Mouse (Mus musculus) G1E (cell line): ENCODE measurements around the gene Trim63. TPM values are rescaled to one million over a fixed set of nuclear protein-coding genes. Genes with fewer than 3 reads are reported as not detected.

ENCODE experiments used
- ATAC-seq: 2 replicates; pipeline ENCODE4 v1.8.0; 2016; ENCODE audit warnings: mild to moderate bottlenecking; ENCODE audit not compliant: insufficient number of reproducible peaks, poor library complexity, low FRiP score, severe bottlenecking; ENCODE audit errors: extremely low read depth
- DNase-seq: peaks from one replicate; pipeline ENCODE4 v3.0.0; 2012; ENCODE audit warnings: low spot score
- H3K27me3 ChIP-seq: 2 replicates; pipeline ENCODE4 v1.6.1; 2012; ENCODE audit warnings: mild to moderate bottlenecking, low read length, inconsistent platforms; ENCODE audit not compliant: insufficient read depth
- H3K36me3 ChIP-seq: replicated peaks from 2 replicates; pipeline ENCODE3; 2012; ENCODE audit warnings: mild to moderate bottlenecking, inconsistent platforms
- H3K4me1 ChIP-seq: 2 replicates; pipeline ENCODE4 v1.6.1; 2012; ENCODE audit warnings: low read depth, low read length, inconsistent platforms, mixed read lengths; ENCODE audit not compliant: insufficient read depth
- H3K4me3 ChIP-seq: 2 replicates; pipeline ENCODE4 v1.5.1; 2012; ENCODE audit warnings: low read depth, mild to moderate bottlenecking, inconsistent platforms, low read length, moderate library complexity, mixed read lengths
- H3K9me3 ChIP-seq: replicated peaks from 2 replicates; pipeline ENCODE4 v1.6.1; 2012; ENCODE audit warnings: inconsistent platforms
- CTCF ChIP-seq: IDR thresholded peaks from 2 replicates; pipeline ENCODE4 v1.5.1; 2012; ENCODE audit warnings: low read depth, low read length, inconsistent platforms, mixed read lengths
- GATA1 ChIP-seq: IDR thresholded peaks from 2 replicates; pipeline ENCODE4 v1.6.1; 2012; ENCODE audit warnings: borderline replicate concordance, low read length, inconsistent platforms, mixed read lengths
- GATA2 ChIP-seq: IDR thresholded peaks from 2 replicates; pipeline ENCODE4 v1.6.1; 2012; ENCODE audit warnings: low read depth, low read length, inconsistent platforms, borderline replicate concordance
- POLR2AphosphoS5 ChIP-seq: IDR thresholded peaks from 2 replicates; pipeline ENCODE4 v1.6.1; 2012; ENCODE audit warnings: low read depth, low read length, inconsistent platforms; ENCODE audit not compliant: insufficient replicate concordance
- TAL1 ChIP-seq: conservative IDR thresholded peaks from 2 replicates; pipeline ENCODE4 v1.6.1; 2012; ENCODE audit warnings: low read depth, low read length, inconsistent platforms, mixed read lengths
- polyA plus RNA-seq: library from polyadenylated mRNA; stranded (reverse); fragments of >175 nt; gene quantifications from 2 replicates; pipeline ENCODE4 v1.2.3, GENCODE M21; 2012
- total RNA-seq, 2 experiments: library from RNA; stranded (forward) in 1 of 2; stranded (reverse) in 1 of 2; fragments of 200-1000 nt in 1 of 2; fragments of >200 nt in 1 of 2; fragmentation: Nextera tagmentation in 1 of 2; gene quantifications; 2 replicates each; pipeline ENCODE4 v1.2.3; 2014 to 2017

Gene Trim63
- total and polyA plus RNA-seq, 3 experiments = not detected

DNA sequence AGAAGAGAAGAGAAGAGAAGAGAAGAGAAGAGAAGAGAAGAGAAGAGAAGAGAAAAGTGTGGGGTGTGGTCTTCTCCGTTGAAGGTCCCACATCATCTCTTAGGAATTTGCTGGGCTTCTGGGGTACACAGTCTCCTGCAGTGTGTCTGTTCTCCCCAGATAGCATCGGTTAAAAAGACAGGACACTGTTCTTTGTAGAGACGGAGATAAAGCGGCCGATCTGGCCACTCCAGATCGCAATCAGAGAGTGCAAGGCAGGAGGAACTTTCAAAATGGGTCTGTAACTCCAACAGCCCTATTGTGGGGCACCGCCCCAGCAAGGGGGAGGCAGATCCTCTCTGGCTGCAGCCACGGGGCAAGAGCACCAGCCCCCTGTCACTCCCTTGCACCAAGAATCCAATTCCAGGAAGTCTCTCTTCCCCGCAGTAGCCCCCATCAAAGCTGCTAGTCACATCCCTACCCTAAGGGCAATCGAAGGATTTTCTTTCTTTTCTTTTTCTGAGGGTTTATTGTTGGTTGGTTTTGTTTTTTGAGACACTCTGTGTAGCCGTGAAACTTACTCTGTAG is 27.4 kb downstream of the Trim63 start:
- peaks cover 24% of the 10 kb centered on the region for H3K9me3 ChIP-seq
- H3K4me3 ChIP-seq = peak overlapping the region; percentile 78; the same call in 1 of the 2 replicates
- H3K4me1 ChIP-seq = peaks cover 49% of the 10 kb centered on the region
- peaks cover 26% of the 10 kb centered on the region for H3K36me3 ChIP-seq
- DNase-seq = peak; percentile 47
- TF ChIP-seq POLR2AphosphoS5 = no peak
- peak; percentile 51 for TF ChIP-seq TAL1
- H3K27me3 ChIP-seq = no peaks in the 10 kb centered on the region
- peak; percentile 69 for ATAC-seq

DNA sequence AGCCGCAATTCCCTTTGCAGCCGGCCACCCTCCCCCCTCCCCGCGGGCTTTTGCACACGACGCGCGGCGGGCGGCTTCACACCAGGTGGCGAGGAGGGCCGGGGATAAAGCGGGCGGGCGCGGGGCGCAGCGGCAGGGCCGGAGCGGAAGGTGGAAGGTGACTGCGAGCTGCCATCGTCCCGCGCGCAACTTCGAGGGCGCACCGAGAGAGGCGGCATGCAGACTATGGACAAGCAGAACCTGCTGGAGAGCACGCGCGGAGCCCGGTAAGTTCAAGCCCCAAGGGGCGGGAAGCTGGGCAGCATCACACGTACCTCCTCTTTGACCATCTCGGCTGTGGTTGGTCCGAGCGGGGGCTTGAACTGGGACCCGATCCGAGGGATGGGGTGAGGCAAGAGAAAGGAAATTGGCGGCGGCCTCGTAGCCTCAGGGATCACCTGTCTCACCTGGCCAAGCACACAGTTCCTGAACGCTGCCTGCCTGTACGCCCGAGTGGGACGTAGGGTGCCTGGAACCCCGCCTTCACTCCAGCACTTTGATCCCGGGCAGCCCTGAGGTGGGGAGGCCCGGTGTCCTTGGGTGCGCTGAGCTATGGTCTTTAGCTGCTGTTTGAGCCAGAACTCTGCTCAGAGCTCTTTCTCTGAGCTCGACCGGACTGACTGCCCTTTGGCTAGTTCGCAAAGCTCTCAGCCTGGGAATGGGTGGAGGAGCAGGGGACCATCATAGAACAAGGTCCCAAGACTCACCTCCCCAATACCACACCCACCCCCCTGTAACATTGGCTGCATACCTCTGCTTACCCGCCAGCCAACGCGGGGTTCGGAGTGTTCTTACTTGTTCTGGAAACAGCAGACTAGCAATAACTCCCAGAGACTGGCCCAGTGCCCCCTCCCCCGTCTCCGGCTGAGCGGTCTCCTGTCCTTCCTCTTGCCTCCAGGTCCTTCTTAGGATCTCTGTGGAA is 28.4 kb downstream of the Trim63 start, which contains the start of gene Slc30a2:
Slc30a2 (plus strand) TSS at position 111 of the 961 bp plus-strand sequence.
- Histone ChIP-seq H3K36me3 (peaks cover 37% of the 10 kb centered on the region), H3K4me3 (peak within 1 kb of the TSS; percentile 78), H3K9me3 (peaks cover 19% of the 10 kb centered on the region), H3K4me1 (peaks cover 58% of the 10 kb centered on the region), H3K27me3 (no peaks in the 10 kb centered on the region)
- ATAC-seq = no peak
- TF ChIP-seq CTCF (no peak), TAL1 (no peak), GATA1 (no peak)
- DNase-seq = peak; percentile 62

DNA sequence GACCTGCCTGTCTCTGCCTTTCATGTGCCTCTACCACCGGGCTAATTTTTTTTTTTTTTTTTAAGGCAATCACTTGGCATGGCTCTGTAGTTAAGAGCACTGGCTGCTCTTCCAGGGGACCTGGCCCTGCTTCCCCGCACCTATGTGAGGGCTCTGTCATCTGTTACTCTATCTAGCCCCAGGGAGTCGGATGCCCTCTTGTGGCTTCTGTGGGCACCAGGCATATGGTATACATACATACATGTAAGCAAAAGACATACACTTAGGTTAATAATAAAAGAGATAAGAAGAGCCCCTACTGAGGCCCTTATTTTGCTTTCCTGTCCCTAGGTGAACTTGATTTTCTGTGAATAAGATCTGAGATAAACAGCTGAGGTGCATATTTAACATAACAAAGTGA is 29.7 kb downstream of the Trim63 start:
- peaks cover 60% of the 10 kb centered on the region for H3K4me1 ChIP-seq
- H3K4me3 ChIP-seq = no peak overlapping the region; the same call in 1 of the 2 replicates
- no peaks in the 10 kb centered on the region for H3K27me3 ChIP-seq
- ATAC-seq (no peak), DNase-seq (no peak)
- peaks cover 11% of the 10 kb centered on the region for H3K9me3 ChIP-seq
- H3K36me3 ChIP-seq = peaks cover 49% of the 10 kb centered on the region
- no peak for TF ChIP-seq GATA2
- TF ChIP-seq TAL1 = no peak

DNA sequence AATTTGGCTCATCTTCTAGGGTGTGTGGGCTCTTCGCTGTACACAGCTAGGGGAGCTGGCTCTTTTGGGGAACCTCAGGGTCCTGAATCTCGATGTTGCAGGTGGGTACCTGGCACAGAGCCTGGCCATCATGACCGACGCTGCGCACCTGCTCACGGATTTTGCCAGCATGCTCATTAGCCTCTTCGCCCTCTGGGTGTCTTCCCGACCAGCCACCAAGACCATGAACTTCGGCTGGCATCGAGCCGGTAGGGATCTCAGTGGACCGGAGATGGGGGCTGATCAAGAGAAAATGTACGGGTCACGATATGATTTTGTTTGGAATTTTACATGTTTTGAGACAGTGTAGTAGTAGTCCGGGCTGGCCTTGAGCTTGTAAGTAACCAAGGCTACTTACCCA is 30.9 kb downstream of the Trim63 start:
- ATAC-seq = no peak
- Histone ChIP-seq H3K4me3 (no peak overlapping the region; the same call in 1 of the 2 replicates), H3K36me3 (peaks cover 59% of the 10 kb centered on the region), H3K4me1 (peaks cover 57% of the 10 kb centered on the region), H3K27me3 (no peaks in the 10 kb centered on the region), H3K9me3 (peaks cover 3% of the 10 kb centered on the region)
- no peak for DNase-seq
- TF ChIP-seq GATA1 (no peak), GATA2 (no peak), CTCF (no peak), TAL1 (no peak), POLR2AphosphoS5 (no peak)

DNA sequence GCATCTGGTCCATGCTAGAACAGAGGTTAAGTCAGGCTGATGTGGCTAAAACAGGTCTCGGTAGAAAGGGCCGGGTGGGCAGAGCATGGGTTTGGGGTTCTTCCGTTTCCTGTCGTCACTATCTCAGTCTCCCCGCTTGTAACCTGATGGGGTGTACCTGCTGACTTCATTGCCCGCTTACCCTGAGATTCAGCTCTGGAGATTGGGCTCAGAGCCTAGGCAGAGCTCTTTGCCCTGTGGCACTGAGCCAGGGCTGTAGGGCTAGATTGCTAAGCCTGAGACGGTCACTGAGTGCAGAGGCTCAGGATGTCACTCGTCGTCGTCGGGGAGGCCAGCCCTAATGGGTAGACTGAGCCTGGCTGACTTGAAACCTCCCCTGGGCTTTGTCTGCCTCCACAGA is 33.2 kb downstream of the Trim63 start:
- H3K27me3 ChIP-seq = no peaks in the 10 kb centered on the region
- H3K4me1 ChIP-seq = peaks cover 60% of the 10 kb centered on the region
- TF ChIP-seq GATA1 = no peak
- no peak for TF ChIP-seq GATA2
- no peak for TF ChIP-seq CTCF
- TF ChIP-seq POLR2AphosphoS5 = no peak
- no peak for TF ChIP-seq TAL1
- no peaks in the 10 kb centered on the region for H3K9me3 ChIP-seq
- no peak overlapping the region for H3K4me3 ChIP-seq
- no peak for ATAC-seq
- DNase-seq = no peak
- peaks cover 81% of the 10 kb centered on the region for H3K36me3 ChIP-seq

DNA sequence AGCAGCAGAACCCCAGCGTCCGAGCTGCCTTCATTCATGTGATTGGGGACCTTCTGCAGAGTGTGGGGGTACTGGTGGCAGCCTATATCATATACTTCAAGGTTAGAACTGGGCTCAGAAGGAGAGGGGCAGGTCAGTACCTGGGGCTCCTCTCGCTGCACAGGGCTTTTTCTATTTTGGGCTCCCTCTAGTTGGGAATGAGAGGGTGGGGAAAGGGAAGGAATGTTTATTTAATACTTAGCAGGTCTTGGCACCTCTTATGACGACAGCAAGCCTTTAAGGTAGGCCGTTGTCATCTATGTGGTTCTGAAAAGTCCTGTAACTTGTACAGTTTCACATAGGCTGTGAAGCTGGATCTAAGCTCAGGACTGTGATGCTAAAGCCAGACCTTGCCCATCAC is 33.6 kb downstream of the Trim63 start:
- ATAC-seq (no peak), DNase-seq (no peak)
- Histone ChIP-seq H3K4me1 (peaks cover 60% of the 10 kb centered on the region), H3K9me3 (no peaks in the 10 kb centered on the region), H3K36me3 (peaks cover 86% of the 10 kb centered on the region), H3K4me3 (no peak overlapping the region), H3K27me3 (no peaks in the 10 kb centered on the region)
- no peak for TF ChIP-seq GATA2
- no peak for TF ChIP-seq CTCF
- no peak for TF ChIP-seq TAL1
- TF ChIP-seq POLR2AphosphoS5 = no peak
- no peak for TF ChIP-seq GATA1
